Mouse (Mus musculus) heart, embryonic 11.5 days (tissue): ENCODE measurements around the gene Tmem150c. TPM values are rescaled to one million over a fixed set of nuclear protein-coding genes. Genes with fewer than 3 reads are reported as not detected.
A peak's percentile ranks its signal among the peaks of the same experiment; 100 is the strongest.

Experiments used
- ATAC-seq: fragments of 200-750 bp; cut with Nextera tagmentation; replicated peaks from 2 replicates; pipeline ENCODE4 v1.8.0; 2017; ENCODE audit warnings: moderate library complexity; ENCODE audit not compliant: insufficient number of reproducible peaks, low FRiP score, low TSS enrichment
- H3K27ac ChIP-seq: fragments of 300-500 bp; sonication (generic); 2 replicates; pipeline ENCODE4 v1.5.1; 2014; ENCODE audit warnings: mild to moderate bottlenecking, low read depth, low read length
- H3K27me3 ChIP-seq: fragments of 300-500 bp; sonication (generic); 2 replicates; pipeline ENCODE4 v1.6.1; 2014; ENCODE audit warnings: mild to moderate bottlenecking, low read length, mixed read lengths; ENCODE audit not compliant: control insufficient read depth, insufficient read depth
- H3K36me3 ChIP-seq: fragments of 300-500 bp; sonication (generic); 2 replicates; pipeline ENCODE4 v1.6.1; 2014; ENCODE audit warnings: mild to moderate bottlenecking, low read length, moderate library complexity, mixed read lengths; ENCODE audit not compliant: control insufficient read depth, insufficient read depth
- H3K4me1 ChIP-seq: fragments of 300-500 bp; sonication (generic); 2 replicates; pipeline ENCODE4 v1.6.1; 2014; ENCODE audit warnings: low read length; ENCODE audit not compliant: control insufficient read depth, insufficient read depth
- H3K4me2 ChIP-seq: fragments of 300-500 bp; sonication (generic); 2 replicates; pipeline ENCODE4 v1.6.1; 2014; ENCODE audit warnings: mild to moderate bottlenecking, moderate library complexity
- H3K4me3 ChIP-seq: fragments of 300-500 bp; sonication (generic); 2 replicates; pipeline ENCODE4 v1.5.1; 2014; ENCODE audit warnings: low read depth, low read length
- H3K9ac ChIP-seq: fragments of 300-500 bp; sonication (generic); 2 replicates; pipeline ENCODE4 v1.6.1; 2014; ENCODE audit warnings: mild to moderate bottlenecking, low read depth, low read length, moderate library complexity
- H3K9me3 ChIP-seq: fragments of 300-500 bp; sonication (generic); replicated peaks from 2 replicates; pipeline ENCODE4 v1.6.1; 2016; ENCODE audit warnings: low read length; ENCODE audit not compliant: control insufficient read depth
- WGBS: fragments of 180-500 bp; shearing (Covaris S2); extraction: QIAGEN DNeasy Blood & Tissue Kit; methylation state at CpG from one replicate; pipeline ENCODE4 v1.1.7; 2014; ENCODE audit not compliant: insufficient replicate concordance; 5-methylcytosine and 5-hydroxymethylcytosine counted together
- polyA plus RNA-seq: library from polyadenylated mRNA; unstranded; fragments of >200 nt; fragmentation: Nextera tagmentation; extraction: Ambion mirVana; gene quantifications from 2 replicates; pipeline ENCODE4 v1.2.1, GENCODE M21; 2014

The Tmem150c gene
- polyA plus RNA-seq, 1 experiment from 2014 or later: 0.54 TPM

- no peaks in the 10 kb centered on the region for H3K36me3 ChIP-seq
- peaks cover 8% of the 10 kb centered on the region for H3K4me1 ChIP-seq
- H3K9ac ChIP-seq: no peak overlapping the region
- 57% methylated on average over 15 of the region's 15 CpGs for WGBS
- no peak overlapping the region for H3K4me3 ChIP-seq
- ATAC-seq: no peak
- H3K27me3 ChIP-seq: no peaks in the 10 kb centered on the region
- no peak overlapping the region for H3K4me2 ChIP-seq
- no peaks in the 10 kb centered on the region for H3K9me3 ChIP-seq
- H3K27ac ChIP-seq: no peak overlapping the region
Observed at GRCm38 (mm10) chr5:100196854-100197431, 37.3 kb upstream of the Tmem150c start.

GRCm38 (mm10) chr5:100196397-100196796, 36.8 kb upstream of the Tmem150c start:
- Histone ChIP-seq H3K9ac (no peak overlapping the region), H3K27ac (no peak overlapping the region), H3K4me1 (peaks cover 8% of the 10 kb centered on the region), H3K4me2 (no peak overlapping the region), H3K4me3 (no peak overlapping the region), H3K9me3 (no peaks in the 10 kb centered on the region), H3K27me3 (no peaks in the 10 kb centered on the region), H3K36me3 (no peaks in the 10 kb centered on the region)
- no peak for ATAC-seq
- 48% methylated on average over 9 of the region's 9 CpGs for WGBS

- Histone ChIP-seq H3K9ac (no peak overlapping the region), H3K27me3 (no peaks in the 10 kb centered on the region), H3K9me3 (no peaks in the 10 kb centered on the region), H3K36me3 (no peaks in the 10 kb centered on the region), H3K27ac (no peak overlapping the region), H3K4me3 (no peak overlapping the region), H3K4me1 (no peaks in the 10 kb centered on the region; the same call in 1 of the 2 replicates), H3K4me2 (no peak overlapping the region)
- no peak for ATAC-seq
- 87% methylated on average over 14 of the region's 14 CpGs for WGBS
Observed at GRCm38 (mm10) chr5:100191438-100192190, 32.0 kb upstream of the Tmem150c start.

- no peaks in the 10 kb centered on the region for H3K9me3 ChIP-seq
- H3K27ac ChIP-seq: no peak overlapping the region
- H3K27me3 ChIP-seq: no peaks in the 10 kb centered on the region
- 81% methylated on average over 3 of the region's 3 CpGs for WGBS
- peaks cover 6% of the 10 kb centered on the region; the same call in 1 of the 2 replicates for H3K4me1 ChIP-seq
- H3K9ac ChIP-seq: no peak overlapping the region
- no peaks in the 10 kb centered on the region for H3K36me3 ChIP-seq
- H3K4me3 ChIP-seq: no peak overlapping the region
- ATAC-seq: no peak
- no peak overlapping the region for H3K4me2 ChIP-seq
Observed at GRCm38 (mm10) chr5:100187035-100187901, 27.7 kb upstream of the Tmem150c start.

- 39% methylated on average over 7 of the region's 7 CpGs for WGBS
- no peak overlapping the region for H3K27ac ChIP-seq
- no peak for ATAC-seq
- H3K9me3 ChIP-seq: no peaks in the 10 kb centered on the region
- no peaks in the 10 kb centered on the region for H3K36me3 ChIP-seq
- no peak overlapping the region for H3K9ac ChIP-seq
- no peaks in the 10 kb centered on the region for H3K27me3 ChIP-seq
- peaks cover 6% of the 10 kb centered on the region; the same call in 1 of the 2 replicates for H3K4me1 ChIP-seq
- H3K4me2 ChIP-seq: no peak overlapping the region
- no peak overlapping the region for H3K4me3 ChIP-seq
Observed at GRCm38 (mm10) chr5:100186618-100187017, 27.0 kb upstream of the Tmem150c start.

- Histone ChIP-seq H3K27ac (no peak overlapping the region), H3K27me3 (no peaks in the 10 kb centered on the region), H3K4me2 (peak overlapping the region; percentile 12; the same call in 1 of the 2 replicates), H3K4me1 (peaks cover 6% of the 10 kb centered on the region; the same call in 1 of the 2 replicates), H3K4me3 (no peak overlapping the region), H3K36me3 (no peaks in the 10 kb centered on the region), H3K9ac (no peak overlapping the region), H3K9me3 (no peaks in the 10 kb centered on the region)
- 13% methylated on average over 7 of the region's 7 CpGs for WGBS
- ATAC-seq: no peak
Observed at GRCm38 (mm10) chr5:100185895-100186294, 26.3 kb upstream of the Tmem150c start.

GRCm38 (mm10) chr5:100181011-100181410, 21.4 kb upstream of the Tmem150c start:
- ATAC-seq: no peak
- Histone ChIP-seq H3K9me3 (no peaks in the 10 kb centered on the region), H3K4me3 (no peak overlapping the region), H3K27me3 (no peaks in the 10 kb centered on the region), H3K4me1 (peaks cover 2% of the 10 kb centered on the region; the same call in 1 of the 2 replicates), H3K9ac (no peak overlapping the region), H3K27ac (no peak overlapping the region), H3K4me2 (no peak overlapping the region), H3K36me3 (no peaks in the 10 kb centered on the region)
- WGBS: 55% methylated on average over 1 of the region's 1 CpGs

- Histone ChIP-seq H3K27ac (no peak overlapping the region), H3K36me3 (no peaks in the 10 kb centered on the region), H3K9ac (no peak overlapping the region), H3K4me1 (no peaks in the 10 kb centered on the region), H3K4me3 (no peak overlapping the region), H3K9me3 (no peaks in the 10 kb centered on the region), H3K27me3 (no peaks in the 10 kb centered on the region), H3K4me2 (no peak overlapping the region)
- ATAC-seq: no peak
- 54% methylated on average over 2 of the region's 2 CpGs for WGBS
Observed at GRCm38 (mm10) chr5:100178781-100179165, 19.2 kb upstream of the Tmem150c start.
